Mouse (Mus musculus): ENCODE measurements at regions not wholly inside any gene's neighbourhood (a gene's known extent, or its start where the extent isn't known, plus 50 kb on each side); places are given as distances from the start of the nearest gene placed in this dataset.

GRCm38 (mm10) chr16:95636615-95637014 is 50.2 kb upstream of the Erg start:
- TF ChIP-seq CHD2 (IDR thresholded peaks at IDR 0.05; ENCODE audit: low read depth, low read length): no peak
- TF ChIP-seq MAFK (IDR thresholded peaks at IDR 0.05; ENCODE audit: insufficient read depth, low read depth, low read length): no peak
- no peak for TF ChIP-seq ZC3H11A (IDR thresholded peaks at IDR 0.05; ENCODE audit: borderline replicate concordance, low read depth, low read length)
- no peak for TF ChIP-seq ZNF384 (IDR thresholded peaks at IDR 0.05; ENCODE audit: low read depth, low read length)
- no peak for TF ChIP-seq HCFC1 (IDR thresholded peaks at IDR 0.05; ENCODE audit: borderline replicate concordance, insufficient read depth, low read length)

Data from ES-E14 (cell line).